In the genomic region with DNA sequence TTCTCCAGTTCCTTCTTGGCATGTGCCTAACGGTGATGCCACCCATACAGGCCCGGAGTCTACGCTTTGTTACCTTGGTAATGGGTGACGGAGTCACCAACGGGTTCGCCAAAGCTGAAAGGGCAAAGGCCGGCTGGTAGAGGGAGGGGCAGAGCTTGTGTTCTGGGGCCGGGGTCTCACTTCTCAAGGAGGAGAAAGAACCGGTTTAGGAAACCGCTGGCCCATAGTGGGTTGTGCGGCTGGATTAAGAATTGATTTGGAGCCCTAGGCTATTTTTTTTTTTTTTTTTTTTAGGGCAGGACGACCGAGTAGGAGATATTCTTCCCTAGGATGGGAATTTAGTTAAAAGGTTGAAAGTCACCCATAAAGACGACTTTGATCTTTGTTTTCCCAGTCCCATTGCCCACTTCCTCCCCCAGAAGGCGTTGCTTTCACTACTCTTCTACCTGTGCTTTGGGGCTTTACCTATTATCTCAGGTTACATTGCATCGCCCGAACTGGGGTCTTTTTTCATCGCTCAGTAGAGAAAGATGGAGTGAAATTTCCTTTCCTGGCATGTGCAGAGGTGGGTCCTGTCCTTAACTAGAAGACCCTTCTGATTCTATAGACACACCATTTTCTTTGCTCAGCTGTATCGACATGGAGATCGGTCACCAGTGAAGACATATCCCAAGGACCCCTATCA, we compare ENCODE assay signal across 8 mouse cellular contexts. TPM values are rescaled to one million over a fixed set of nuclear protein-coding genes. Genes with fewer than 3 reads are reported as not detected.
A peak's percentile ranks its signal among the peaks of the same experiment; 100 is the strongest.
DNase-seq lines count a peak whose midpoint lies in the region; ATAC-seq and TF ChIP-seq lines count a peak whose summit lies in the region.

No protein-coding gene starts in this region.

- no peak; the same call in 1 of the 2 replicates for ATAC-seq in heart, embryonic 12.5 days (ENCODE audit: insufficient number of reproducible peaks, low FRiP score)
- no peak for ATAC-seq in forebrain, embryonic 14.5 days
- peak; percentile 35 for ATAC-seq in liver, embryonic 15.5 days (ENCODE audit: insufficient read depth)

- TF ChIP-seq CTCF in E14TG2a.4 (conservative IDR thresholded peaks at IDR 0.05; ENCODE audit: low read length), result no peak

- intact Hi-C loops in heart, postnatal 36 days (cut with DNase I), result loop anchor here (1.0 to 5.0 kb wide), 4 partner anchors 20 to 301 kb away; partner anchors contain the start of genes Ddb2, Kbtbd4, Madd and Ndufs3

- H3K36me3 ChIP-seq in heart, embryonic 12.5 days, result peaks cover 32% of the 10 kb centered on the region
- H3K36me3 ChIP-seq in E14TG2a.4 (ENCODE audit: insufficient read depth, low read length), result peaks cover 42% of the 10 kb centered on the region
- peaks cover 32% of the 10 kb centered on the region for H3K36me3 ChIP-seq in forebrain, embryonic 14.5 days (ENCODE audit: control insufficient read depth, insufficient read depth, low read length)
- H3K36me3 ChIP-seq in liver, embryonic 15.5 days (replicated peaks), result peaks cover 18% of the 10 kb centered on the region

- no peaks in the 10 kb centered on the region for H3K27me3 ChIP-seq in heart, embryonic 12.5 days (replicated peaks)
- H3K27me3 ChIP-seq in E14TG2a.4 (ENCODE audit: insufficient read depth, low read length), result no peaks in the 10 kb centered on the region
- H3K27me3 ChIP-seq in forebrain, embryonic 14.5 days (replicated peaks; ENCODE audit: control insufficient read depth, insufficient read depth, low read length), result no peaks in the 10 kb centered on the region
- no peaks in the 10 kb centered on the region for H3K27me3 ChIP-seq in liver, embryonic 15.5 days

- no peak for DNase-seq in heart, postnatal 36 days
- no peak for DNase-seq in forebrain, embryonic 14.5 days (ENCODE audit: low spot score)
- DNase-seq in right cerebral cortex, postnatal 10 days (ENCODE audit: low spot score in 2 of 2), result no peak
- DNase-seq in adrenal gland, postnatal 4 days (ENCODE audit: low spot score in 2 of 2), result no peak
- no peak for DNase-seq in frontal cortex, postnatal 14 days (ENCODE audit: low spot score in 2 of 2)

- peaks cover 16% of the 10 kb centered on the region for H3K4me1 ChIP-seq in heart, embryonic 12.5 days (replicated peaks)
- peaks cover 22% of the 10 kb centered on the region for H3K4me1 ChIP-seq in E14TG2a.4 (replicated peaks; ENCODE audit: low read depth, low read length)
- peaks cover 15% of the 10 kb centered on the region for H3K4me1 ChIP-seq in forebrain, embryonic 14.5 days (ENCODE audit: control insufficient read depth, insufficient read depth, low read length)
- peaks cover 20% of the 10 kb centered on the region for H3K4me1 ChIP-seq in liver, embryonic 15.5 days (replicated peaks)

- H3K9me3 ChIP-seq in heart, embryonic 12.5 days (replicated peaks), result no peaks in the 10 kb centered on the region
- H3K9me3 ChIP-seq in E14TG2a.4 (ENCODE audit: low read length), result no peaks in the 10 kb centered on the region
- H3K9me3 ChIP-seq in forebrain, embryonic 14.5 days (replicated peaks; ENCODE audit: control insufficient read depth, low read length), result no peaks in the 10 kb centered on the region
- H3K9me3 ChIP-seq in liver, embryonic 15.5 days (replicated peaks), result no peaks in the 10 kb centered on the region

- H3K4me2 ChIP-seq in heart, embryonic 12.5 days, result peak overlapping the region; percentile 75
- peak overlapping the region; percentile 79 for H3K4me2 ChIP-seq in forebrain, embryonic 14.5 days (ENCODE audit: low read length)
- H3K4me2 ChIP-seq in liver, embryonic 15.5 days, result peak overlapping the region; percentile 74

- peak overlapping the region; percentile 64 for H3K4me3 ChIP-seq in heart, embryonic 12.5 days
- peak overlapping the region; percentile 90 for H3K4me3 ChIP-seq in E14TG2a.4 (replicated peaks; ENCODE audit: low read length)
- peak overlapping the region; percentile 58 for H3K4me3 ChIP-seq in forebrain, embryonic 14.5 days (ENCODE audit: low read depth, low read length)
- H3K4me3 ChIP-seq in liver, embryonic 15.5 days (replicated peaks), result peak overlapping the region; percentile 72

- H3K9ac ChIP-seq in heart, embryonic 12.5 days, result peak overlapping the region; percentile 75
- peak overlapping the region; percentile 93 for H3K9ac ChIP-seq in forebrain, embryonic 14.5 days (ENCODE audit: low read length)
- peak overlapping the region; percentile 74 for H3K9ac ChIP-seq in liver, embryonic 15.5 days

- H3K27ac ChIP-seq in heart, embryonic 12.5 days (ENCODE audit: poor library complexity, severe bottlenecking), result peak overlapping the region; percentile 95; the same call in 1 of the 2 replicates
- H3K27ac ChIP-seq in forebrain, embryonic 14.5 days (ENCODE audit: low read depth, low read length), result peak overlapping the region; percentile 89
- H3K27ac ChIP-seq in liver, embryonic 15.5 days (replicated peaks), result peak overlapping the region; percentile 81

- 13% methylated on average over 20 of the region's 20 CpGs for WGBS in heart, embryonic 12.5 days
- 15% methylated on average over 20 of the region's 20 CpGs for WGBS in forebrain, embryonic 14.5 days
- WGBS in liver, embryonic 15.5 days (ENCODE audit: insufficient replicate concordance), result 14% methylated on average over 20 of the region's 20 CpGs

RNA-seq across cellular contexts. Expression of gene Acp2, which starts 0.4 kb away (rescaled TPM):
- 18.2 and 22.3 TPM in 2 replicates for polyA plus RNA-seq in heart, embryonic 12.5 days (2016; fragmentation: Nextera tagmentation; extraction: Ambion mirVana)
- total RNA-seq in heart, postnatal 36 days (2021), result 10 to 100 TPM; 18.0 to 19.5 TPM
- 38.2 and 41.2 TPM in 2 replicates for polyA plus RNA-seq in forebrain, embryonic 14.5 days (2014; fragmentation: Nextera tagmentation; extraction: Ambion mirVana)
- 9.9 and 10.1 TPM in 2 replicates for polyA plus RNA-seq in liver, embryonic 15.5 days (2015; fragmentation: Nextera tagmentation; extraction: Ambion mirVana)
- total RNA-seq in adrenal gland, postnatal 4 days (2021), result 10 to 100 TPM; 47.3 TPM

RNA-seq across cellular contexts. Expression of gene Nr1h3, which starts 0.5 kb away (rescaled TPM):
- 1.2 and 2.5 TPM in 2 replicates for polyA plus RNA-seq in heart, embryonic 12.5 days (2016; fragmentation: Nextera tagmentation; extraction: Ambion mirVana)
- 10 to 100 TPM; 17.3 TPM for total RNA-seq in heart, postnatal 36 days (2021)
- 2.5 and 3.0 TPM in 2 replicates for polyA plus RNA-seq in forebrain, embryonic 14.5 days (2014; fragmentation: Nextera tagmentation; extraction: Ambion mirVana)
- 20.4 and 21.0 TPM in 2 replicates for polyA plus RNA-seq in liver, embryonic 15.5 days (2015; fragmentation: Nextera tagmentation; extraction: Ambion mirVana)
- total RNA-seq in adrenal gland, postnatal 4 days (2021), result 10 to 100 TPM; 10.3 to 11.5 TPM

RNA-seq across cellular contexts. Expression of gene Madd, which starts 19.5 kb away (rescaled TPM):
- 6.5 and 7.7 TPM in 2 replicates for polyA plus RNA-seq in heart, embryonic 12.5 days (2016; fragmentation: Nextera tagmentation; extraction: Ambion mirVana)
- 1 to 10 TPM; 5.8 to 6.6 TPM for total RNA-seq in heart, postnatal 36 days (2021)
- polyA plus RNA-seq in forebrain, embryonic 14.5 days (2014; fragmentation: Nextera tagmentation; extraction: Ambion mirVana), result 20.9 and 30.0 TPM in 2 replicates
- polyA plus RNA-seq in liver, embryonic 15.5 days (2015; fragmentation: Nextera tagmentation; extraction: Ambion mirVana), result 6.3 and 6.9 TPM in 2 replicates
- total RNA-seq in adrenal gland, postnatal 4 days (2021), result 10 to 100 TPM; 27.4 to 31.8 TPM

RNA-seq across cellular contexts. Expression of gene Ddb2, which starts 33.7 kb away (rescaled TPM):
- 7.5 and 7.7 TPM in 2 replicates for polyA plus RNA-seq in heart, embryonic 12.5 days (2016; fragmentation: Nextera tagmentation; extraction: Ambion mirVana)
- 1 to 10 TPM; 3.0 to 3.9 TPM for total RNA-seq in heart, postnatal 36 days (2021)
- polyA plus RNA-seq in forebrain, embryonic 14.5 days (2014; fragmentation: Nextera tagmentation; extraction: Ambion mirVana), result 9.4 and 9.9 TPM in 2 replicates
- polyA plus RNA-seq in liver, embryonic 15.5 days (2015; fragmentation: Nextera tagmentation; extraction: Ambion mirVana), result 5.8 and 6.1 TPM in 2 replicates
- total RNA-seq in adrenal gland, postnatal 4 days (2021), result 10 to 100 TPM; 19.1 to 19.7 TPM

RNA-seq across cellular contexts. Expression of gene Pacsin3, which starts 52.6 kb away (rescaled TPM):
- polyA plus RNA-seq in heart, embryonic 12.5 days (2016; fragmentation: Nextera tagmentation; extraction: Ambion mirVana), result 30.4 and 31.9 TPM in 2 replicates
- 100 to 1,000 TPM; 150 to 151 TPM for total RNA-seq in heart, postnatal 36 days (2021)
- 16.9 and 19.1 TPM in 2 replicates for polyA plus RNA-seq in forebrain, embryonic 14.5 days (2014; fragmentation: Nextera tagmentation; extraction: Ambion mirVana)
- 15.8 and 18.2 TPM in 2 replicates for polyA plus RNA-seq in liver, embryonic 15.5 days (2015; fragmentation: Nextera tagmentation; extraction: Ambion mirVana)
- total RNA-seq in adrenal gland, postnatal 4 days (2021), result 100 to 1,000 TPM; 111 to 112 TPM
